Mouse (Mus musculus) CH12.LX (cell line): ENCODE results near the gene Adam15. TPM values are rescaled to one million over a fixed set of nuclear protein-coding genes. Genes with fewer than 3 reads are reported as not detected.

Experiments
- DNase-seq: peaks from one replicate; pipeline ENCODE4 v3.0.0-alpha.2; 2013; ENCODE audit errors: extremely low read depth
- H3K27ac ChIP-seq: 2 replicates; pipeline ENCODE4 v1.5.1; 2012; ENCODE audit warnings: low read depth, mild to moderate bottlenecking, control low read depth, moderate library complexity; ENCODE audit not compliant: insufficient read depth
- H3K27me3 ChIP-seq: replicated peaks from 2 replicates; pipeline ENCODE3; 2012; ENCODE audit warnings: inconsistent platforms
- H3K36me3 ChIP-seq, 2 experiments: replicated peaks in 1 of 2; 2 replicates each; pipeline versions ENCODE3 to v1.6.1; 2012; ENCODE audit warnings: inconsistent platforms in 1 of 2, low read length in 1 of 2, mild to moderate bottlenecking in 1 of 2, mixed read lengths in 1 of 2, moderate library complexity in 1 of 2; ENCODE audit not compliant: control insufficient read depth in 1 of 2, insufficient read depth in 1 of 2
- H3K4me1 ChIP-seq, 2 experiments: 2 replicates each; pipeline ENCODE4 v1.6.1; 2012; ENCODE audit warnings: inconsistent platforms in 1 of 2, moderate library complexity in 1 of 2; ENCODE audit not compliant: insufficient read depth in 2 of 2, control insufficient read depth in 1 of 2
- H3K4me2 ChIP-seq: 2 replicates; pipeline ENCODE4 v1.6.1; 2012; ENCODE audit warnings: low read depth, mild to moderate bottlenecking, control low read depth; ENCODE audit not compliant: poor library complexity, insufficient read depth, severe bottlenecking
- H3K4me3 ChIP-seq, 3 experiments: fragments of 150-350 bp in 1 of 3; sonication (generic) in 1 of 3; replicated peaks in 1 of 3; 2 replicates each; pipeline versions ENCODE3 to v1.5.1; 2011 to 2012; ENCODE audit warnings: low read depth in 2 of 3, low read length in 2 of 3, mild to moderate bottlenecking in 2 of 3, moderate library complexity in 2 of 3, control low read depth in 1 of 3, improper control_type of control experiment in 1 of 3, inconsistent platforms in 1 of 3, mixed read lengths in 1 of 3; ENCODE audit not compliant: poor library complexity in 1 of 3
- H3K79me2 ChIP-seq: replicated peaks from 2 replicates; pipeline ENCODE4 v1.6.1; 2012; ENCODE audit warnings: mild to moderate bottlenecking, moderate library complexity; ENCODE audit not compliant: control insufficient read depth, poor library complexity, insufficient read depth, severe bottlenecking; ENCODE audit errors: extremely low read depth
- H3K9ac ChIP-seq: 2 replicates; pipeline ENCODE4 v1.6.1; 2012; ENCODE audit warnings: low read depth, mild to moderate bottlenecking, control low read depth, moderate library complexity; ENCODE audit not compliant: insufficient read depth
- H3K9me3 ChIP-seq: replicated peaks from 2 replicates; pipeline ENCODE3; 2012; ENCODE audit warnings: low read length, inconsistent platforms, mixed read lengths
- CHD1 ChIP-seq: IDR thresholded peaks from 2 replicates; pipeline ENCODE4 v1.6.1; 2012; ENCODE audit warnings: low read depth, low read length, improper control_type of control experiment, inconsistent platforms
- CHD2 ChIP-seq: IDR thresholded peaks from 2 replicates; pipeline ENCODE4 v1.6.1; 2011; ENCODE audit warnings: low read length, improper control_type of control experiment
- CTCF ChIP-seq, 2 experiments: IDR thresholded peaks in 1 of 2; conservative IDR thresholded peaks in 1 of 2; 2 replicates each; pipeline ENCODE4 v1.5.1; 2011 to 2012; ENCODE audit warnings: low read depth in 2 of 2, low read length in 2 of 2, improper control_type of control experiment in 1 of 2, inconsistent platforms in 1 of 2, mild to moderate bottlenecking in 1 of 2, moderate library complexity in 1 of 2
- ETS1 ChIP-seq: conservative IDR thresholded peaks from 2 replicates; pipeline ENCODE4 v1.6.1; 2012; ENCODE audit warnings: low read depth, mild to moderate bottlenecking, inconsistent platforms, low read length, improper control_type of control experiment, moderate library complexity
- GABPA ChIP-seq: IDR thresholded peaks from 2 replicates; pipeline ENCODE4 v1.6.1; 2012; ENCODE audit warnings: low read depth, low read length, improper control_type of control experiment, inconsistent platforms; ENCODE audit not compliant: insufficient replicate concordance
- JUN ChIP-seq: IDR thresholded peaks from 2 replicates; pipeline ENCODE4 v1.6.1; 2011; ENCODE audit warnings: low read depth, mild to moderate bottlenecking, low read length, improper control_type of control experiment, moderate library complexity; ENCODE audit not compliant: insufficient read depth
- MAX ChIP-seq: IDR thresholded peaks from 2 replicates; pipeline ENCODE4 v1.6.1; 2011; ENCODE audit warnings: low read length, improper control_type of control experiment
- MEF2A ChIP-seq: IDR thresholded peaks from 2 replicates; pipeline ENCODE4 v1.6.1; 2014; ENCODE audit warnings: low read depth, mild to moderate bottlenecking, inconsistent platforms, low read length, improper control_type of control experiment, borderline replicate concordance
- MYC ChIP-seq: IDR thresholded peaks from 2 replicates; pipeline ENCODE4 v1.6.1; 2011; ENCODE audit warnings: low read depth, mild to moderate bottlenecking, improper control_type of control experiment, low read length
- NELFE ChIP-seq: IDR thresholded peaks from 2 replicates; pipeline ENCODE4 v1.6.1; 2011; ENCODE audit warnings: low read depth, low read length, improper control_type of control experiment
- NRF1 ChIP-seq: IDR thresholded peaks from 2 replicates; pipeline ENCODE4 v1.6.1; 2014; ENCODE audit warnings: low read depth, mild to moderate bottlenecking, inconsistent platforms, low read length, improper control_type of control experiment, moderate library complexity
- RCOR1 ChIP-seq: conservative IDR thresholded peaks from 2 replicates; pipeline ENCODE4 v1.6.1; 2012; ENCODE audit warnings: low read depth, mild to moderate bottlenecking, inconsistent platforms, low read length, improper control_type of control experiment
- SIN3A ChIP-seq: IDR thresholded peaks from 2 replicates; pipeline ENCODE4 v1.6.1; 2012; ENCODE audit warnings: low read length, improper control_type of control experiment, inconsistent platforms
- USF1 ChIP-seq: IDR thresholded peaks from 2 replicates; pipeline ENCODE4 v1.6.1; 2014; ENCODE audit warnings: low read depth, mild to moderate bottlenecking, inconsistent platforms, low read length, improper control_type of control experiment
- USF2 ChIP-seq: conservative IDR thresholded peaks from 2 replicates; pipeline ENCODE4 v1.6.1; 2011; ENCODE audit warnings: low read depth, low read length, improper control_type of control experiment
- ZNF384 ChIP-seq: IDR thresholded peaks from 2 replicates; pipeline ENCODE4 v1.6.1; 2012; ENCODE audit warnings: low read depth, low read length, improper control_type of control experiment, inconsistent platforms
- dilution Hi-C: fragments of 300-500 bp; cut with MboI; formaldehyde crosslinking; loops from 2 replicates; pipeline ENCODE4 v1.14.3; 2020; ENCODE audit warnings: low sequenced_read_pairs; ENCODE audit not compliant: extremely low pct_unique_long_range_greater_than_20kb, extremely low pct_ligation_motif_present
- in situ Hi-C: fragments of 300-500 bp; cut with MboI; formaldehyde crosslinking; loops from 3 replicates; pipeline ENCODE4 v1.14.3; 2019; ENCODE audit warnings: low sequenced_read_pairs, low pct_ligation_motif_present, low pct_unique_long_range_greater_than_20kb, mixed read lengths
- polyA plus RNA-seq: library from polyadenylated mRNA; unstranded; fragments of >175 nt; gene quantifications from 2 replicates; pipeline ENCODE4 v1.2.1, GENCODE M21; 2012; ENCODE audit warnings: low read depth; ENCODE audit not compliant: insufficient read length
- total RNA-seq, 2 experiments: library from RNA; depleted of rRNA; stranded (reverse); fragments of 300-350 nt in 1 of 2; fragments of >200 nt in 1 of 2; gene quantifications; 2 replicates each; pipeline ENCODE4 v1.2.3; 2012 to 2014

The Adam15 gene
- total and polyA plus RNA-seq, 3 experiments: 5.8 to 39.1 (median 26.5) TPM

- no peak for TF ChIP-seq ZNF384
- no peak for TF ChIP-seq USF1
- no peak overlapping the region for H3K9ac ChIP-seq
- DNase-seq: no peak
- no peaks in the 10 kb centered on the region for H3K36me3 ChIP-seq
- no peaks in the 10 kb centered on the region for H3K79me2 ChIP-seq
- no peaks in the 10 kb centered on the region for H3K9me3 ChIP-seq
- in situ Hi-C loops (no loop called here), dilution Hi-C loops (no loop called here)
- H3K4me1 ChIP-seq: peaks cover 7 to 30% of the 10 kb centered on the region in 2 experiments
- H3K27ac ChIP-seq: no peak overlapping the region
- H3K27me3 ChIP-seq: no peaks in the 10 kb centered on the region
- no peak overlapping the region for H3K4me3 ChIP-seq
- no peak overlapping the region for H3K4me2 ChIP-seq
Observed at GRCm38 (mm10) chr3:89300071-89300470, 49.7 kb downstream of the Adam15 start.

DNA sequence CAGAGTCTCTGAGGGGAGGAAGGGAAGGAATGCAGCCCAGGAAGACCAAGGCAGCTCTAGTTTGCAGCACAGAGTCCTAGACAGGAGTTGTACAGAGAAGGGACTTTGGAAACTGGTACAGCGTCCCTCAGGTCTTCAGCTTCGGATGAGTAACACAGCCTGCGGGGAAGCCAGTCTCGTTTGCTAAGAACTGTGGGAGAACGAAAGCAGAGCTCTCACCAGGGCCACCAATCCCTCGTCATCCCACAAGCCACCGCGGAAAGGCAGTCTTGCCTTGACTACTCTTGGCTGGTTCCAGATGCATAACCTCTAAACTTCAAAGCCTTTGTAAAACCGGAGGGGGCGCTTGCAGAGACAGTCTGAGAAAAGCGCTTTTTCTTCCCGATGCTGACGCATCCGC, 50.3 kb downstream of the Adam15 start:
- Histone ChIP-seq H3K27ac (no peak overlapping the region), H3K4me1 (peaks cover 7 to 31% of the 10 kb centered on the region in 2 experiments), H3K9me3 (no peaks in the 10 kb centered on the region), H3K79me2 (no peaks in the 10 kb centered on the region), H3K4me2 (no peak overlapping the region), H3K9ac (no peak overlapping the region), H3K4me3 (no peak overlapping the region), H3K36me3 (no peaks in the 10 kb centered on the region), H3K27me3 (no peaks in the 10 kb centered on the region)
- in situ Hi-C loops (loop anchor here (5.0 kb wide), 1 partner anchor 52 kb away; the partner anchor contains the start of genes Krtcap2 and Trim46), dilution Hi-C loops (no loop called here)
- DNase-seq: no peak
- TF ChIP-seq RCOR1 (no peak), MYC (no peak), NELFE (no peak), SIN3A (no peak), USF2 (no peak), GABPA (no peak), CTCF (conservative IDR thresholded peaks at IDR 0.05 in 1 of 2, IDR thresholded peaks at IDR 0.05 in 1 of 2; ENCODE audit: low read depth in 2 of 2, low read length in 2 of 2) (no peak)

GRCm38 (mm10) chr3:89298908-89299307, 50.9 kb downstream of the Adam15 start:
- in situ Hi-C loops: loop anchor here (5.0 kb wide), 1 partner anchor 52 kb away; the partner anchor contains the start of genes Krtcap2 and Trim46
- H3K79me2 ChIP-seq: no peaks in the 10 kb centered on the region
- H3K9ac ChIP-seq: no peak overlapping the region
- H3K36me3 ChIP-seq: no peaks in the 10 kb centered on the region
- dilution Hi-C loops: no loop called here
- H3K27me3 ChIP-seq: no peaks in the 10 kb centered on the region
- no peaks in the 10 kb centered on the region for H3K9me3 ChIP-seq
- H3K4me1 ChIP-seq: peaks cover 7 to 31% of the 10 kb centered on the region in 2 experiments
- DNase-seq: no peak
- TF ChIP-seq CHD2 (no peak), ETS1 (no peak), NRF1 (no peak), CHD1 (no peak), RCOR1 (no peak), MAX (no peak), USF2 (no peak), JUN (no peak), MEF2A (no peak)
- TF ChIP-seq, all 38 proteins: peak for 0
- Histone ChIP-seq H3K4me3 (no peak overlapping the region), H3K27ac (no peak overlapping the region), H3K4me2 (no peak overlapping the region)
